Mouse (Mus musculus): ENCODE results near the gene Gm44579. TPM values are rescaled to one million over a fixed set of nuclear protein-coding genes. Genes with fewer than 3 reads are reported as not detected.

Gm44579 gene
- total and polyA plus RNA-seq, 3 experiments: not detected

GRCm38 (mm10) chr15:98167645-98168621 lies 52.8 kb downstream of the Gm44579 start:
- Histone ChIP-seq H3K27ac (no peak overlapping the region), H3K27me3 (ENCODE audit: control insufficient read depth, insufficient read depth, low read length) (no peaks in the 10 kb centered on the region), H3K36me3 (ENCODE audit: control insufficient read depth, insufficient read depth, low read length) (no peaks in the 10 kb centered on the region), H3K79me2 (replicated peaks; ENCODE audit: control insufficient read depth, insufficient read depth, low read length) (no peaks in the 10 kb centered on the region), H3K9ac (ENCODE audit: low read depth, low read length) (peak overlapping the region; percentile 1; the same call in 1 of the 2 replicates), H3K4me1 (ENCODE audit: control insufficient read depth, insufficient read depth, low read length) (no peaks in the 10 kb centered on the region), H3K4me3 (peak overlapping the region; percentile 42)
- WGBS: 6% methylated on average over 69 of the region's 69 CpGs
- TF ChIP-seq EP300 (IDR thresholded peaks at IDR 0.05; ENCODE audit: insufficient read depth, low read depth, low read length) (no peak), POLR2A (IDR thresholded peaks at IDR 0.05; ENCODE audit: insufficient read depth, low read depth, low read length) (no peak), CTCF (IDR thresholded peaks at IDR 0.05) (no peak)
- intact Hi-C loops (cut with DNase I): no loop called here
- DNase-seq: peak; percentile 71 to 74

DNA sequence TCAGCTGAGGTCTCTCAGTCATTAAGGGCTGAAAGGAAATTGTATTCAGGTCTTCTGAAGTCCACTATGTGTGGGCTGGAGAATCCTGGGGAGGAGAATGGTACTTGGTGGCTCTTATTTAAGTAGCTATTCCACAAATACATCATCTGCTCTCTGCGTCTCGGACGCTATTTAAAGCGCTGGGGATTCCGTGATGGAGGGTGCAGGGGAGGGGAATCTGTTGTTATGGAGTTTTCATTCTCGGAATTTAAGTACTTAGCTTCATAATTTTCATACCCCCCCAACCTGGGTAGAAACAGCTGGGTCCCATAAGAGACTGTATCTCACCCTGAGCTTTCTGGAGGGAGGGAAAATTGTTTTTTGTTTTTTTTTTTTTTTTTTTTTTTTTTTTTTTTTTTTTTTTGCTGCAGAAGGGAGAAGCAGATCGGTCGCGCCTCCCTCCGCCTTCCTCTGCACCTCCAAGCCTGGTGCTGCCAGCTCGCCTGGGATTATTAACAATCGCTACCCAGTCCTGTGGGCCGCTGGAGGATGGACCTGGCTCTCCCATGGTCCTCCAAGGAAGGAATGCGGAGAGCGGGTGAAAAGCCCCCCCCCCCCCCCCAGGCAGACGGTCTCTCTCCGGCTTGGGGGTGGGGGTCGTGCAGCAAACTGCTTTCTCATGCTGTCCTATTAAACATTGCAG lies 53.7 kb downstream of the Gm44579 start, which contains the start of gene Ccdc184:
TSS of gene Ccdc184 (plus strand) at position 196 of the 682 bp plus-strand sequence.
- H3K79me2 ChIP-seq (replicated peaks; ENCODE audit: control insufficient read depth, insufficient read depth, low read length): no peaks in the 10 kb centered on the region
- no peaks in the 10 kb centered on the region for H3K27me3 ChIP-seq (ENCODE audit: control insufficient read depth, insufficient read depth, low read length)
- TF ChIP-seq EP300 (IDR thresholded peaks at IDR 0.05; ENCODE audit: insufficient read depth, low read depth, low read length) (no peak), CTCF (IDR thresholded peaks at IDR 0.05) (no peak), POLR2A (IDR thresholded peaks at IDR 0.05; ENCODE audit: insufficient read depth, low read depth, low read length) (no peak)
- peak within 1 kb of the TSS; percentile 1; the same call in 1 of the 2 replicates for H3K9ac ChIP-seq (ENCODE audit: low read depth, low read length)
- H3K4me3 ChIP-seq: peak within 1 kb of the TSS; percentile 42
- WGBS: 4% methylated on average over 18 of the region's 18 CpGs
- no peak for DNase-seq
- H3K36me3 ChIP-seq (ENCODE audit: control insufficient read depth, insufficient read depth, low read length): peaks cover 3% of the 10 kb centered on the region
- H3K4me1 ChIP-seq (ENCODE audit: control insufficient read depth, insufficient read depth, low read length): no peaks in the 10 kb centered on the region
- intact Hi-C loops (cut with DNase I): no loop called here
- H3K27ac ChIP-seq: no peak within 1 kb of the TSS

- DNase-seq: no peak
- no peaks in the 10 kb centered on the region for H3K79me2 ChIP-seq (replicated peaks; ENCODE audit: control insufficient read depth, insufficient read depth, low read length)
- no peak within 1 kb of the TSS for H3K9ac ChIP-seq (ENCODE audit: low read depth, low read length)
- H3K4me3 ChIP-seq: no peak within 1 kb of the TSS
- no peak within 1 kb of the TSS for H3K27ac ChIP-seq
- no peaks in the 10 kb centered on the region for H3K4me1 ChIP-seq (ENCODE audit: control insufficient read depth, insufficient read depth, low read length)
- intact Hi-C loops (cut with DNase I): no loop called here
- peaks cover 4% of the 10 kb centered on the region for H3K36me3 ChIP-seq (ENCODE audit: control insufficient read depth, insufficient read depth, low read length)
- no peaks in the 10 kb centered on the region for H3K27me3 ChIP-seq (ENCODE audit: control insufficient read depth, insufficient read depth, low read length)
- 79% methylated on average over 5 of the region's 5 CpGs for WGBS
- no peak for TF ChIP-seq EP300 (IDR thresholded peaks at IDR 0.05; ENCODE audit: insufficient read depth, low read depth, low read length)
- no peak for TF ChIP-seq CTCF (IDR thresholded peaks at IDR 0.05)
- no peak for TF ChIP-seq POLR2A (IDR thresholded peaks at IDR 0.05; ENCODE audit: insufficient read depth, low read depth, low read length)
These were observed 55.3 kb downstream of the Gm44579 start, which contains the start of gene Asb8 for GRCm38 (mm10) chr15:98165525-98165924. Asb8 (minus strand) TSS chr15:98165625.

- Histone ChIP-seq H3K4me1 (ENCODE audit: control insufficient read depth, insufficient read depth, low read length) (no peaks in the 10 kb centered on the region), H3K79me2 (replicated peaks; ENCODE audit: control insufficient read depth, insufficient read depth, low read length) (no peaks in the 10 kb centered on the region), H3K4me3 (no peak overlapping the region), H3K27me3 (ENCODE audit: control insufficient read depth, insufficient read depth, low read length) (no peaks in the 10 kb centered on the region), H3K9ac (ENCODE audit: low read depth, low read length) (no peak overlapping the region), H3K36me3 (ENCODE audit: control insufficient read depth, insufficient read depth, low read length) (peaks cover 4% of the 10 kb centered on the region), H3K27ac (peak overlapping the region; percentile 38)
- intact Hi-C loops (cut with DNase I): no loop called here
- 24% methylated on average over 4 of the region's 4 CpGs for WGBS
- no peak for TF ChIP-seq CTCF (IDR thresholded peaks at IDR 0.05)
- TF ChIP-seq POLR2A (IDR thresholded peaks at IDR 0.05; ENCODE audit: insufficient read depth, low read depth, low read length): no peak
- no peak for TF ChIP-seq EP300 (IDR thresholded peaks at IDR 0.05; ENCODE audit: insufficient read depth, low read depth, low read length)
- no peak for DNase-seq
These were observed 58.2 kb downstream of the Gm44579 start for GRCm38 (mm10) chr15:98162561-98162960.

DNA sequence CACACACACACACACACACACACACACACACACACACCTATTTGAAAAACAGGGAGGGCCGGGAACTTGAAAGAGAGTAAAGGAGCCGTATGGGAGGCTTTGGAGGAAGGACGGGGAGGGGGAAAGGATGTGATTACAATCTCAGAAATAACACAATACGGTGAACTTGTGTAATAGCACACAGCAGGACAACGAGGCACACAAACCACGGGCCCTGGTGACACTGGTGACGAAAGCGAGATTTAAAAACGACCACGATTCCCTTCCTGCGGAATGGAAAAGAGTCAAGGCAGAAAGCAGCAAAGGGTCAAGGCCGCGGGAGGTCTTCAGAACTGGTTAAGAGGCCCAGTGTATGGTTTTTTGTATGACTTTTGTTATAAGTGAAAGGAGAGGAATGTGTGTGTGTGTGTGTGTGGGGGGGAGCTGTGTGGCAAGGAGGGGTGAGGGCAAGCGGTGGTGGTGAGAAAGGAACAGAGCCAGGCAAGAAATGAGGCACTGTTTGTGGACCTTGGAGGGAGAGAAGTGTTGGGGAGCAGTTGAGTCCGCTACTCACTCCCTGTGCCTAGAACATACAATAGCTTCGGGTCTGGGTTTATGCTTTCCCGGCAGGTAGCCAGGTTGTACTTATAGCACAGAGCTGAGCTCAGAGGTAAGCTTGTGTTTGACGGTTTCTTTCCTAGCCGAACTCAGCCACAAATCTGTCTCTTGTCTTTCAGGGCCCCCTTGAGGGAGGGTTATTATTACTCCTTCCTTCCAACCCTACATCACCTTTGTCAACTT lies 59.6 kb downstream of the Gm44579 start:
- intact Hi-C loops (cut with DNase I): no loop called here
- Histone ChIP-seq H3K36me3 (ENCODE audit: control insufficient read depth, insufficient read depth, low read length) (peaks cover 4% of the 10 kb centered on the region), H3K79me2 (replicated peaks; ENCODE audit: control insufficient read depth, insufficient read depth, low read length) (no peaks in the 10 kb centered on the region), H3K4me3 (no peak overlapping the region), H3K27ac (no peak overlapping the region), H3K4me1 (ENCODE audit: control insufficient read depth, insufficient read depth, low read length) (no peaks in the 10 kb centered on the region), H3K27me3 (ENCODE audit: control insufficient read depth, insufficient read depth, low read length) (no peaks in the 10 kb centered on the region), H3K9ac (ENCODE audit: low read depth, low read length) (no peak overlapping the region)
- 58% methylated on average over 19 of the region's 19 CpGs for WGBS
- no peak for DNase-seq
- no peak for TF ChIP-seq POLR2A (IDR thresholded peaks at IDR 0.05; ENCODE audit: insufficient read depth, low read depth, low read length)

Data from heart, adult 2 months (tissue).